Mouse (Mus musculus): ENCODE results near the gene Smtnl1. TPM values are rescaled to one million over a fixed set of nuclear protein-coding genes. Genes with fewer than 3 reads are reported as not detected.
A peak's percentile ranks its signal among the peaks of the same experiment; 100 is the strongest.
"Not testable (repeated sequence)": the region's sequence is repeated elsewhere in the genome, so short reads cannot be mapped to it uniquely, and the experiment has no call there.

The Smtnl1 gene
- polyA plus RNA-seq, 1 experiment from 2014 or later: not detected

DNA sequence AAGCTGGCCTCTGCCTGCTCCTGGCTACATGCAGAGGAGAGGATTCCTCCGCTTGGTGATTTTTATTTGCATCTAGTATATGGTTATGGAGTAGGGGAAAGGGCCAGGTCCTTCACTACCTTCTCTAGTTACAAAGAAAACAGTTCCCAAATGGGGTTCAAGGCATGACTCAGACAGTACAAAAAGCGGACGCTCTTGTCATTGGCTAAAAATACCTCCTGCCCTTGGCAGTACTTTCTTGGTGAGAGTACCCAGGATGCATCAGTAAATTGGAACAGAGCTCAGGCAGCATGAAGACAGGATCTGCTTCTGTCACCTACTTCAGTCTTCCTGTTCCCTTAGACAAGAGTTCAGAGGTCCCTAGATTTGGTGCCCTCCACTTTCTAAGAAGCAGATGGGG lies 2.6 kb downstream of the Smtnl1 start:
- H3K4me3 ChIP-seq (replicated peaks; ENCODE audit: low read length): no peak overlapping the region
- no peak for ATAC-seq
- no peak overlapping the region for H3K4me2 ChIP-seq (ENCODE audit: low read length)
- no peaks in the 10 kb centered on the region for H3K4me1 ChIP-seq (replicated peaks; ENCODE audit: control insufficient read depth, insufficient read depth, low read length)
- WGBS: 74% methylated on average over 3 of the region's 3 CpGs
- peaks cover 5% of the 10 kb centered on the region for H3K27me3 ChIP-seq (replicated peaks; ENCODE audit: control insufficient read depth, insufficient read depth, low read length)
- H3K9me3 ChIP-seq (ENCODE audit: control insufficient read depth, low read length): no peaks in the 10 kb centered on the region
- H3K27ac ChIP-seq (ENCODE audit: low read length): no peak overlapping the region
- no peak overlapping the region for H3K9ac ChIP-seq (replicated peaks; ENCODE audit: low read depth, low read length)
- H3K36me3 ChIP-seq (ENCODE audit: control insufficient read depth, insufficient read depth): no peaks in the 10 kb centered on the region

DNA sequence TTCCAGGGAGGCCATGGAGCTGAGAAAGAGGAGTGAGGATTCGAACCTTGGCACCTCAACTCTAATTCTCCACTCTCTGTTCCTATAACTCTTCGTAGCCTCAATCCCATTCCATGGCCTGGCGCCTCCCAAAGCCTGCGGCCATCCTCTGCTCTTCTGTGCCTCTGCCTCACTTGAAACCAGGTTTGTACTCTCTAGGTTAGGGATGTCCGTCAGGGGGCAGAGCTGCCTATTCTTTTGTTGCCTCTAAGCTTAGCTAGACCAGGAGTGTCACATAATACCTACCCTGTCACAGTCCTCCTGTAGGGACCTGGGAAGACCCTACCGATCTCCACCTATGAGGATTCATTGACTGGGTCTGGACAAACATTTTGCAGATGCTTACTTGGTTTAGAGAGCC lies 9.8 kb downstream of the Smtnl1 start:
- ATAC-seq: no peak
- Histone ChIP-seq H3K4me1 (replicated peaks; ENCODE audit: control insufficient read depth, insufficient read depth, low read length) (peaks cover 6% of the 10 kb centered on the region; the same call in 1 of the 2 replicates), H3K27me3 (replicated peaks; ENCODE audit: control insufficient read depth, insufficient read depth, low read length) (no peaks in the 10 kb centered on the region), H3K36me3 (ENCODE audit: control insufficient read depth, insufficient read depth) (no peaks in the 10 kb centered on the region), H3K4me3 (replicated peaks; ENCODE audit: low read length) (no peak overlapping the region), H3K9ac (replicated peaks; ENCODE audit: low read depth, low read length) (no peak overlapping the region), H3K4me2 (ENCODE audit: low read length) (no peak overlapping the region), H3K9me3 (ENCODE audit: control insufficient read depth, low read length) (no peaks in the 10 kb centered on the region), H3K27ac (ENCODE audit: low read length) (no peak overlapping the region)
- 73% methylated on average over 6 of the region's 6 CpGs for WGBS

DNA sequence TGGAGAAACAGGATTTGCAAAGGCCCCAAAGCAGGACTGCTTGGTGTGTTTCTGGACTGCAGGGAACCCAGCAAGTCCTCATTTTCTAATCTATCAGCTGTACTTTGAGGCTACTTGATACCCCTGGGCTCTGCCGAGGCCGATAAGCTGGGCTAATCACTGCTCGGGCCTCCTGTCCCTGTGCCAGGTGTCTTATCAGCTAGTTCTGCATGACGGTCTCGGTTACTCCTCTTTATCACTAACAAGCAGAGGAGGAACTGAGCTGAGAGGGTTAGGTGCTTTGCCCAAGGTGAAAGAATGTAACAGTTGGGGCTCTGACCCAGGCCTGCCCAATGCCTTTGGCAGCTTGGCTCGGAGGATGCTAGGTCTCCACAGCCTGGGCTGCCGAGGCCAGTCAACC lies 10.6 kb downstream of the Smtnl1 start:
- Histone ChIP-seq H3K4me3 (replicated peaks; ENCODE audit: low read length) (no peak overlapping the region), H3K36me3 (ENCODE audit: control insufficient read depth, insufficient read depth) (no peaks in the 10 kb centered on the region), H3K9me3 (ENCODE audit: control insufficient read depth, low read length) (no peaks in the 10 kb centered on the region), H3K4me1 (replicated peaks; ENCODE audit: control insufficient read depth, insufficient read depth, low read length) (peaks cover 6% of the 10 kb centered on the region; the same call in 1 of the 2 replicates), H3K9ac (replicated peaks; ENCODE audit: low read depth, low read length) (no peak overlapping the region), H3K4me2 (ENCODE audit: low read length) (no peak overlapping the region), H3K27ac (ENCODE audit: low read length) (no peak overlapping the region), H3K27me3 (replicated peaks; ENCODE audit: control insufficient read depth, insufficient read depth, low read length) (no peaks in the 10 kb centered on the region)
- ATAC-seq: no peak
- WGBS: 92% methylated on average over 7 of the region's 7 CpGs

DNA sequence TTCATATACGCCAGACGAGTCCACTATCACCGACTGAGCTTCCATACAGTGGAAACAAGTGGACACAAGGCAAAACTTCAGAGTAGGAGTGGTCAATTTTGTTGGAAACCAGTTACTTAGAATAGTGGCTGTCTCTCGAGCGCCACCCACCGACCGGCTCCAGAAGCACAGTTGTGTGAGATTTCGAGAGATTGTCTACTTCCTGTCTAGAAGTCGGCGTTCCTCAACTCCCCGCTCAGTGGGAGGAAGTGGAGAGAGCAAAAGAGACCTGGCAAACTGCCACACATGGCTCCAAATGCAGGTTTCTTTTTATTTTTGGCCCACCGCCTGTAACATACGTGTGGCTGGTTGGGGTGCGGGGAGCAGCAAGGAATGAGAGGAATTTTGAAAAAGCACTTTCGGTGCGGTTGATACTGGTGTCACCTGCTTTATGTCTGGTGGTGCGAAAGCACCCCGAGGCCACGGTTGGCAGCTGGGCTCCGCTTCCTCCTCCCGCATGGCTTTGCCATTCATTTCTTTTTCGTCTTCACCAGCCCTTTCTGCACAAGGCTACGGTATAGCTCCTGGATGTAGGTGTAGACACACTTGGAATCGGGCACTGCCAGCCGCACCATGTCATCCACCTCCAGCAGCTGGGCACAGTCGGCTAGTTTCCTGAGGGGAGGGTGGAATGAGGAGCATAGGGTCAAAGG lies 11.4 kb downstream of the Smtnl1 start:
- H3K4me1 ChIP-seq (replicated peaks; ENCODE audit: control insufficient read depth, insufficient read depth, low read length): peaks cover 6% of the 10 kb centered on the region; the same call in 1 of the 2 replicates
- ATAC-seq: peak; percentile 72
- H3K27me3 ChIP-seq (replicated peaks; ENCODE audit: control insufficient read depth, insufficient read depth, low read length): no peaks in the 10 kb centered on the region
- H3K4me3 ChIP-seq (replicated peaks; ENCODE audit: low read length): no peak overlapping the region; the same call in 1 of the 2 replicates
- no peaks in the 10 kb centered on the region for H3K9me3 ChIP-seq (ENCODE audit: control insufficient read depth, low read length)
- WGBS: 33% methylated on average over 26 of the region's 26 CpGs
- H3K9ac ChIP-seq (replicated peaks; ENCODE audit: low read depth, low read length): no peak overlapping the region
- H3K27ac ChIP-seq (ENCODE audit: low read length): no peak overlapping the region
- no peaks in the 10 kb centered on the region for H3K36me3 ChIP-seq (ENCODE audit: control insufficient read depth, insufficient read depth)
- H3K4me2 ChIP-seq (ENCODE audit: low read length): peak overlapping the region; percentile 38

DNA sequence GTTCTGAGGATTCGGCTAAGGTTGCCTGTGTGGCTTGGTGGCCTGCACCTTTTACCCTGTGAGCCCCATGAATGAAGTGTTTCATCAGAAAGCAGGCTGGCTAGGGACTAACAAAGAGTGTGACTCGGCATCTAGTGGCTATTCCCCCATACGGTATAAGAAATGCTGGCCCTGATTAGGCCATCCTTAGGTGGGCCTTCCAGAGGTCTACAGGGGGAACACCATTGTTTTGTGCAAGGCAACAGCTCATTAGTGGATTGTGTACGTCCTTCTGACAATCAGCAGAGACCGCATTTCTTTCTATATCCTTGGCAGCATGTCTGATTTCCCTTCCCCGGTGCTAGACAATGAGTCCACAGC lies 11.9 kb downstream of the Smtnl1 start:
- ATAC-seq: no peak; the same call in 1 of the 2 replicates
- H3K9me3 ChIP-seq (ENCODE audit: control insufficient read depth, low read length): no peaks in the 10 kb centered on the region
- H3K9ac ChIP-seq (replicated peaks; ENCODE audit: low read depth, low read length): no peak overlapping the region
- H3K27me3 ChIP-seq (replicated peaks; ENCODE audit: control insufficient read depth, insufficient read depth, low read length): no peaks in the 10 kb centered on the region
- H3K4me1 ChIP-seq (replicated peaks; ENCODE audit: control insufficient read depth, insufficient read depth, low read length): peaks cover 6% of the 10 kb centered on the region; the same call in 1 of the 2 replicates
- H3K4me2 ChIP-seq (ENCODE audit: low read length): peak overlapping the region; percentile 38; the same call in 1 of the 2 replicates
- H3K36me3 ChIP-seq (ENCODE audit: control insufficient read depth, insufficient read depth): no peaks in the 10 kb centered on the region
- 47% methylated on average over 6 of the region's 6 CpGs for whole genome bisulfite sequencing
- H3K4me3 ChIP-seq (replicated peaks; ENCODE audit: low read length): no peak overlapping the region
- H3K27ac ChIP-seq (ENCODE audit: low read length): no peak overlapping the region

DNA sequence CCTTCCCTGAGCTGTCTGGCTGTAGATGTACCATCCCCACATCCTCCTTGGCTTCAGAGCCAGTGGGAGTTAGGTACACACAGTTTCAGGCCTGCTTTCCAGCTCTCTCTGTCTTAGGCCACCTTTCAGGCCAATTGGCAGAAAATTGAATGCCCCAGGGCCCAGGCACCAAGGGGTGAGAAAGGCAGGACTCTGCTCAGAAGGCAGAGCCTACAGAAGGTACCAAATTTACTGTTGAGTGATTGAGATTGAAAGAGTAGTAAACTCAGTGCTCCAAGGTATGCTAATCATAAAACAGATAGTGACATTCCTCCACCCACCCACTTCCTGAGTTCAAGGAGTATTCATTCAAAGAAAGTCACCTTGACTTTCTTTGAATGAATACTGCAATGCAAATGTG lies 13.1 kb downstream of the Smtnl1 start:
- no peak overlapping the region for H3K9ac ChIP-seq (replicated peaks; ENCODE audit: low read depth, low read length)
- no peaks in the 10 kb centered on the region for H3K9me3 ChIP-seq (ENCODE audit: control insufficient read depth, low read length)
- H3K27ac ChIP-seq (ENCODE audit: low read length): no peak overlapping the region
- H3K36me3 ChIP-seq (ENCODE audit: control insufficient read depth, insufficient read depth): no peaks in the 10 kb centered on the region
- no peaks in the 10 kb centered on the region for H3K27me3 ChIP-seq (replicated peaks; ENCODE audit: control insufficient read depth, insufficient read depth, low read length)
- peaks cover 6% of the 10 kb centered on the region; the same call in 1 of the 2 replicates for H3K4me1 ChIP-seq (replicated peaks; ENCODE audit: control insufficient read depth, insufficient read depth, low read length)
- no peak overlapping the region for H3K4me3 ChIP-seq (replicated peaks; ENCODE audit: low read length)
- no peak overlapping the region for H3K4me2 ChIP-seq (ENCODE audit: low read length)
- ATAC-seq: no peak

DNA sequence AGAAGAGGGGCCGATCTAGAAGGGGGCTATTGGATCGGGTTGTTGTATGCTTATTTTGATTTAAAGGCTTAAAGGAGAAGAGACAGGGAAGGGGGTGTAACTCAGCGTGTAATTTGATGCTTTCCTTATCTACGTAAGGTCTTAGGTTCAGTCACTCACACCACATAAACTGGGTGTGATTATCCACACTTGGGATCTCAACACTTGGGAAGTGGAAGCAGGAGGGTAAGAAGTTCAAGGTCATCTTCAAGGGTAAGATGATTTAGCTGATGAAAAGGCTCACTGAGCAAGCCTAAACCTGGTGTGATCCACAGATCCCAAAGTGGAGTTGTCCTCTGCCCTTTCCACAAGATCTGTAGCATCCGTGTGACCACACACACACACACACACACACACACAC lies 15.9 kb downstream of the Smtnl1 start:
- 85% methylated on average over 5 of the region's 5 CpGs for WGBS
- Histone ChIP-seq H3K27ac (ENCODE audit: low read length) (no peak overlapping the region), H3K9ac (replicated peaks; ENCODE audit: low read depth, low read length) (no peak overlapping the region)

DNA sequence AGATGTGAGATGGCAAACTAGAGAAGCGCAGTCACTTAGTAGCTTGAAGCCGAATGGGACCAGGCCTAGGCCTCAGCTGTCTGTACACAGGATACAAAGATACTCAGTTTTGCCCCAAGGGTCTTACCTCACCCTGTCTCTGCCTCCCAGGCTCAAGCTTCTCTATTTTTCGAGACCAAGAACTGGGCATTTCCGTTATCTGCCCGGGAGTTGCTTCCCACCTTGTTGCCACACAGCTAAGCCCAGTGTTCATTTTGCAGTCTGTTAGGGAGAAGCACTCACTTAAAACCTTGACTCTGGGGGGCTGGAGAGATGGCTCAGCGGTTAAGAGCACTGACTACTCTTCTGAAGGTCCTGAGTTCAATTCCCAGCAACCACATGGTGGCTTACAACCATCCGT lies 18.5 kb downstream of the Smtnl1 start:
- Histone ChIP-seq H3K27ac (ENCODE audit: low read length) (no peak overlapping the region), H3K4me3 (replicated peaks; ENCODE audit: low read length) (no peak overlapping the region), H3K9me3 (ENCODE audit: control insufficient read depth, low read length) (no peaks in the 10 kb centered on the region), H3K9ac (replicated peaks; ENCODE audit: low read depth, low read length) (no peak overlapping the region), H3K4me1 (replicated peaks; ENCODE audit: control insufficient read depth, insufficient read depth, low read length) (peaks cover 5% of the 10 kb centered on the region; the same call in 1 of the 2 replicates), H3K4me2 (ENCODE audit: low read length) (no peak overlapping the region), H3K36me3 (ENCODE audit: control insufficient read depth, insufficient read depth) (no peaks in the 10 kb centered on the region), H3K27me3 (replicated peaks; ENCODE audit: control insufficient read depth, insufficient read depth, low read length) (no peaks in the 10 kb centered on the region)
- no peak for ATAC-seq
- 92% methylated on average over 7 of the region's 7 CpGs for WGBS

More for the DNA sequence above, 15.9 kb downstream of the Smtnl1 start:
- Histone ChIP-seq H3K27me3 (replicated peaks; ENCODE audit: control insufficient read depth, insufficient read depth, low read length) (no peaks in the 10 kb centered on the region), H3K4me2 (ENCODE audit: low read length) (no peak overlapping the region), H3K36me3 (ENCODE audit: control insufficient read depth, insufficient read depth) (no peaks in the 10 kb centered on the region), H3K4me1 (replicated peaks; ENCODE audit: control insufficient read depth, insufficient read depth, low read length) (peaks cover 6% of the 10 kb centered on the region; the same call in 1 of the 2 replicates), H3K4me3 (replicated peaks; ENCODE audit: low read length) (no peak overlapping the region), H3K9me3 (ENCODE audit: control insufficient read depth, low read length) (no peaks in the 10 kb centered on the region)
- ATAC-seq: no peak

DNA sequence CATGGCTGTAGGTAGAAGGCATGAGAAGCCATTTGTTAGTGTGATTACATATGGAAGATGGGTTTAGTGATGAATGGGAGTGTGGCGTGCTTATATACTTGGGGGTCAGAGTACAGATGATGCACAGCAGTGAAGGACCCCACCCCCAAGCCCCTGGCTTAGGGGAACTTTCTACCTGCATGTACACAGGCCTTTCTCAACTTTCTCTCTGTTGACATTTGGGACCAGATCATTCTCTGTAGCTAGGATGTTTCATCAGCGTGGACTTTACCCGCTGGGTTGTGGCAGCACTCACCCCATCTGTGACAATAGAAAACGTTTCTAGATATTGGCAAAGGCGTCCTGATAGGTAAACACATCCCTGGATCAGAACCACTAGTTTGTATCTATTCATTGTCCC lies 21.2 kb downstream of the Smtnl1 start:
- not testable (repeated sequence) for ATAC-seq; H3K36me3 ChIP-seq (ENCODE audit: control insufficient read depth, insufficient read depth); H3K4me2 ChIP-seq (ENCODE audit: low read length); H3K9me3 ChIP-seq (ENCODE audit: control insufficient read depth, low read length); H3K4me3 ChIP-seq (replicated peaks; ENCODE audit: low read length); H3K4me1 ChIP-seq (replicated peaks; ENCODE audit: control insufficient read depth, insufficient read depth, low read length); H3K27ac ChIP-seq (ENCODE audit: low read length); H3K9ac ChIP-seq (replicated peaks; ENCODE audit: low read depth, low read length); H3K27me3 ChIP-seq (replicated peaks; ENCODE audit: control insufficient read depth, insufficient read depth, low read length)
- WGBS: 78% methylated on average over 5 of the region's 5 CpGs

DNA sequence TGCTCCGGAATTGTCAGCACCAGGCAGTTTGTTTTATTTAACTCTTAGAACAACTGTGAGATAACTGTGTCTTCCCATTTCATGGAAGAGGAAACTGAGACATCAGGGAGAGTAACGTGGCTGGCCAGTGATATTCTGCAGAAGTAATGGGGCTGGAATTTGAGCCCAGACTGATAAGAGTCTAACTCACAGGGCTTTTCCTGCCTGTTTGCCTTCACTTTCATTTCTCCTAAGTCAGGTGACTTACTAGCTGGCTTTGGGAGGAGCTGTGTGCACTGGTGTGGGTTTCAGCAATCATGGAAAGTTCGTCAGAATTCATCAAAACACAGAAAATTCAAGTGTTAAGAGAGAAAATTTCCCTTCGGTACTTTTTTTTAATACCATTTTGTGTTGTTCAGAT lies 22.1 kb downstream of the Smtnl1 start:
- Histone ChIP-seq H3K27ac (ENCODE audit: low read length) (no peak overlapping the region), H3K4me3 (replicated peaks; ENCODE audit: low read length) (no peak overlapping the region), H3K36me3 (ENCODE audit: control insufficient read depth, insufficient read depth) (no peaks in the 10 kb centered on the region), H3K9me3 (ENCODE audit: control insufficient read depth, low read length) (no peaks in the 10 kb centered on the region), H3K4me2 (ENCODE audit: low read length) (no peak overlapping the region), H3K27me3 (replicated peaks; ENCODE audit: control insufficient read depth, insufficient read depth, low read length) (no peaks in the 10 kb centered on the region), H3K9ac (replicated peaks; ENCODE audit: low read depth, low read length) (no peak overlapping the region), H3K4me1 (replicated peaks; ENCODE audit: control insufficient read depth, insufficient read depth, low read length) (peaks cover 5% of the 10 kb centered on the region; the same call in 1 of the 2 replicates)
- no peak for ATAC-seq
- 86% methylated on average over 4 of the region's 4 CpGs for WGBS
